Mouse (Mus musculus): ENCODE data around the gene P4hb. TPM values are rescaled to one million over a fixed set of nuclear protein-coding genes. Genes with fewer than 3 reads are reported as not detected.
"Not testable (repeated sequence)": the region's sequence is repeated elsewhere in the genome, so short reads cannot be mapped to it uniquely, and the experiment has no call there.

The P4hb gene
- polyA plus RNA-seq, 1 experiment from 2014 or later, result 635 TPM

- no peaks in the 10 kb centered on the region for H3K27me3 ChIP-seq (ENCODE audit: insufficient read depth, low read length)
- no peak overlapping the region for H3K27ac ChIP-seq
- no peak overlapping the region for H3K4me3 ChIP-seq (replicated peaks; ENCODE audit: low read depth, low read length)
- peak; percentile 98 for TF ChIP-seq CTCF (IDR thresholded peaks at IDR 0.05; ENCODE audit: low read depth)
- H3K4me2 ChIP-seq (ENCODE audit: low read length), result no peak overlapping the region
- ATAC-seq (replicated peaks; ENCODE audit: low FRiP score, low read depth), result peak; percentile 82
- no peaks in the 10 kb centered on the region for H3K36me3 ChIP-seq (ENCODE audit: insufficient read depth, low read length)
- 16% methylated on average over 17 of the region's 17 CpGs for WGBS
- H3K9ac ChIP-seq (ENCODE audit: low read depth, low read length), result no peak overlapping the region
- DNase-seq (ENCODE audit: low spot score), result peak; percentile 92
- no peaks in the 10 kb centered on the region for H3K9me3 ChIP-seq (replicated peaks; ENCODE audit: low read length)
- peaks cover 10% of the 10 kb centered on the region; the same call in 1 of the 2 replicates for H3K4me1 ChIP-seq (replicated peaks; ENCODE audit: insufficient read depth, low read length)
Observed at GRCm38 (mm10) chr11:120515611-120516010, 57.4 kb downstream of the P4hb start.

- not testable (repeated sequence) for DNase-seq (ENCODE audit: low spot score); ATAC-seq (replicated peaks; ENCODE audit: low FRiP score, low read depth); H3K9ac ChIP-seq (ENCODE audit: low read depth, low read length); H3K27ac ChIP-seq; H3K4me2 ChIP-seq (ENCODE audit: low read length); H3K4me1 ChIP-seq (replicated peaks; ENCODE audit: insufficient read depth, low read length); H3K4me3 ChIP-seq (replicated peaks; ENCODE audit: low read depth, low read length); H3K9me3 ChIP-seq (replicated peaks; ENCODE audit: low read length); H3K27me3 ChIP-seq (ENCODE audit: insufficient read depth, low read length); H3K36me3 ChIP-seq (ENCODE audit: insufficient read depth, low read length)
- 90% methylated on average over 2 of the region's 2 CpGs for WGBS
Observed at GRCm38 (mm10) chr11:120514262-120514661, 58.8 kb downstream of the P4hb start.

DNA sequence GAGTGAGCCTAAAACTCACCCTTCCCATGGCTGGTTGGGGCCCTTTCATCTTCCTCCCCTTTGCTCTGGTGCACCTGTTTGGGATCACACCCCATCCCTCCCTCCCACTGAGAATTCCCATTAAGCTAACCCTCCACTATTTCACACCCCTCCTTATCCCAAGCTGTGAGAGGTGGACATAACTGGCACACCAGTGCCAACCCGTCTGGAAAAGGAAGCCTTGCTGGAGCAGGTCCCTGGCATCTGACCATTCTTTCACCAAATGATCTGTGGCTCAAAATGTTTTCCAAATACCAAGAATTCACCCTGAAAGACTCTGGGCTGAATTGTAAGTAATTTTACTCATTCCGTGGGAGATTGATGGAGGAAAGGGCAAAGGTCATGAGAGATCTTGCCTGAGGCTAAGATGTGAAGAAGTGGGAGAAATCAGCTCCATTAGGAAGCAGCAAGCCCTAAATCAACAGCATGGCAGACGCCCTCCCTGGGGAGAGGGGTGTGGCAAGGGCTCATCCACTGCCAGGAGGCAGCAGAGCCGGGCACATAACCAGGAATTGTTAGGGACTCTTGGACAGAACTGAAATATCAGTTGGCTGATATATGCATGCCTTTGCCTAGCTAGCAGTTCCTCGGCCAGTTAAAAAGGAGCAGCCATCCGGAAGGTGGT lies 60.1 kb downstream of the P4hb start:
- Histone ChIP-seq H3K4me3 (replicated peaks; ENCODE audit: low read depth, low read length) (no peak overlapping the region), H3K36me3 (ENCODE audit: insufficient read depth, low read length) (no peaks in the 10 kb centered on the region), H3K9me3 (replicated peaks; ENCODE audit: low read length) (no peaks in the 10 kb centered on the region), H3K27me3 (ENCODE audit: insufficient read depth, low read length) (no peaks in the 10 kb centered on the region), H3K4me1 (replicated peaks; ENCODE audit: insufficient read depth, low read length) (no peaks in the 10 kb centered on the region; the same call in 1 of the 2 replicates), H3K9ac (ENCODE audit: low read depth, low read length) (no peak overlapping the region), H3K4me2 (ENCODE audit: low read length) (no peak overlapping the region), H3K27ac (no peak overlapping the region)
- DNase-seq (ENCODE audit: low spot score), result no peak
- no peak for TF ChIP-seq CTCF (IDR thresholded peaks at IDR 0.05; ENCODE audit: low read depth)
- no peak for ATAC-seq (replicated peaks; ENCODE audit: low FRiP score, low read depth)
- WGBS, result 15% methylated on average over 6 of the region's 6 CpGs

DNA sequence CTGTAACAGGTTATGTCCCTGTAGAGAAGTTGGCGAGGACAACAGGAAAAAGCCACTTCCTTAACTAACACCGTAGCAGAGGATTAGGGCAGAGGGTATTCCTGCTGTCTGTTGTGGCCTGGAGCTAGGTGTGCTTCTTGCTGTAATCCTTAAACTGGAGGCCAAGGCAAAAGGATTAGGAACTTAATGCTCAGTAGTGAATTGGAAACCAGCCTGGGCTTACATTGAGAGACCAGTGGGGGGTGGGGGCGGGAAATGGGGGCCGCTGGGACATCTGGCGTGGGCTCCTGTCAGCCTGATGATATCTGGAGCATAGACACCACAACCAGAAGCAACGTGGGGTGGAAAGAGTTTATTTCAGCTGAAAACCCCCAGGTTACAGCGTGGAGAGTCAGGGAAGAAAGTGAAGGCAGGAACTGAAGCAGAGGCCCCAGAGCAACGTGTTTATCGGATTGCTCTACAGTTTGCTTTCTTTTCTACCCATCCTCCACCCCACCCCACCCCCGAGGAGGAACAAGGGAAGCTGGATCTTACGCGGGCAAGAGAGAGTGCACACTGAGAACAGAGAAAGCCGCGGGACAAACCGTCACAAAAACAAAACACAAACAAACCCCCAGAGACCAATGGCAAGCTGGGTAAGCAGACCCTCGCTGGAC lies 62.5 kb downstream of the P4hb start:
- Histone ChIP-seq H3K4me3 (replicated peaks; ENCODE audit: low read depth, low read length) (peak overlapping the region; percentile 17; the same call in 1 of the 2 replicates), H3K4me2 (ENCODE audit: low read length) (peak overlapping the region; percentile 53), H3K27me3 (ENCODE audit: insufficient read depth, low read length) (no peaks in the 10 kb centered on the region), H3K4me1 (replicated peaks; ENCODE audit: insufficient read depth, low read length) (no peaks in the 10 kb centered on the region; the same call in 1 of the 2 replicates), H3K9ac (ENCODE audit: low read depth, low read length) (peak overlapping the region; percentile 56; the same call in 1 of the 2 replicates), H3K9me3 (replicated peaks; ENCODE audit: low read length) (no peaks in the 10 kb centered on the region), H3K27ac (peak overlapping the region; percentile 37), H3K36me3 (ENCODE audit: insufficient read depth, low read length) (no peaks in the 10 kb centered on the region)
- TF ChIP-seq CTCF (IDR thresholded peaks at IDR 0.05; ENCODE audit: low read depth), result no peak
- WGBS, result 8% methylated on average over 16 of the region's 16 CpGs
- no peak for ATAC-seq (replicated peaks; ENCODE audit: low FRiP score, low read depth)
- DNase-seq (ENCODE audit: low spot score), result peak; percentile 68

Other genes starting within 250 kb of the P4hb start
- 2,251 and 2,404 TPM in 2 replicates for gene Actg1, start 224.7 kb downstream of the P4hb start, polyA plus RNA-seq (2015; fragmentation: Nextera tagmentation; extraction: Ambion mirVana)
- 1.3 and 1.5 TPM in 2 replicates for gene Fscn2, start 211.7 kb downstream of the P4hb start, polyA plus RNA-seq (2015; fragmentation: Nextera tagmentation; extraction: Ambion mirVana)
- 21.9 and 26.6 TPM in 2 replicates for gene Faap100, start 194.5 kb downstream of the P4hb start, polyA plus RNA-seq (2015; fragmentation: Nextera tagmentation; extraction: Ambion mirVana)
- gene Nploc4, start 135.5 kb downstream of the P4hb start, polyA plus RNA-seq (2015; fragmentation: Nextera tagmentation; extraction: Ambion mirVana), result 21.0 and 23.3 TPM in 2 replicates
- gene Tspan10, start 130.6 kb downstream of the P4hb start, polyA plus RNA-seq (2015; fragmentation: Nextera tagmentation; extraction: Ambion mirVana), result not detected in 2 replicates
- 0.17 and 0.36 TPM in 2 replicates for gene Pde6g, start 119.8 kb downstream of the P4hb start, polyA plus RNA-seq (2015; fragmentation: Nextera tagmentation; extraction: Ambion mirVana)
- 24.3 and 30.3 TPM in 2 replicates for gene Oxld1, start 115.2 kb downstream of the P4hb start, polyA plus RNA-seq (2015; fragmentation: Nextera tagmentation; extraction: Ambion mirVana)
- gene Ccdc137, start 115.1 kb downstream of the P4hb start, polyA plus RNA-seq (2015; fragmentation: Nextera tagmentation; extraction: Ambion mirVana), result 26.3 and 29.5 TPM in 2 replicates
- 32.7 and 35.1 TPM in 2 replicates for gene Arl16, start 105.6 kb downstream of the P4hb start, polyA plus RNA-seq (2015; fragmentation: Nextera tagmentation; extraction: Ambion mirVana)
- 218 and 224 TPM in 2 replicates for gene Mrpl12, start 88.6 kb downstream of the P4hb start, polyA plus RNA-seq (2015; fragmentation: Nextera tagmentation; extraction: Ambion mirVana)
- 121 and 132 TPM in 2 replicates for gene Slc25a10, start 81.4 kb downstream of the P4hb start, polyA plus RNA-seq (2015; fragmentation: Nextera tagmentation; extraction: Ambion mirVana)
- 6.6 and 7.0 TPM in 2 replicates for gene Gcgr, start 42.6 kb downstream of the P4hb start, polyA plus RNA-seq (2015; fragmentation: Nextera tagmentation; extraction: Ambion mirVana)
- 218 and 227 TPM in 2 replicates for gene Mcrip1, start 23.5 kb downstream of the P4hb start, polyA plus RNA-seq (2015; fragmentation: Nextera tagmentation; extraction: Ambion mirVana)
- 0.30 TPM in 1 of 2 replicates, not detected in the other for gene Ppp1r27, start 22.1 kb downstream of the P4hb start, polyA plus RNA-seq (2015; fragmentation: Nextera tagmentation; extraction: Ambion mirVana)
- gene Arhgdia, start 8.4 kb upstream of the P4hb start, polyA plus RNA-seq (2015; fragmentation: Nextera tagmentation; extraction: Ambion mirVana), result 444 and 506 TPM in 2 replicates
- gene Alyref, start 25.1 kb upstream of the P4hb start, polyA plus RNA-seq (2015; fragmentation: Nextera tagmentation; extraction: Ambion mirVana), result 341 and 361 TPM in 2 replicates
- gene Anapc11, start 25.2 kb upstream of the P4hb start, polyA plus RNA-seq (2015; fragmentation: Nextera tagmentation; extraction: Ambion mirVana), result 159 and 168 TPM in 2 replicates
- gene Npb, start 35.2 kb upstream of the P4hb start, polyA plus RNA-seq (2015; fragmentation: Nextera tagmentation; extraction: Ambion mirVana), result 48.0 and 51.4 TPM in 2 replicates
- 116 and 118 TPM in 2 replicates for gene Pcyt2, start 44.7 kb upstream of the P4hb start, polyA plus RNA-seq (2015; fragmentation: Nextera tagmentation; extraction: Ambion mirVana)
- gene Sirt7, start 52.0 kb upstream of the P4hb start, polyA plus RNA-seq (2015; fragmentation: Nextera tagmentation; extraction: Ambion mirVana), result 38.8 and 41.6 TPM in 2 replicates
- gene Mafg, start 60.3 kb upstream of the P4hb start, polyA plus RNA-seq (2015; fragmentation: Nextera tagmentation; extraction: Ambion mirVana), result 26.5 and 27.4 TPM in 2 replicates
- 12.2 and 13.9 TPM in 2 replicates for gene Pycr1, start 70.5 kb upstream of the P4hb start, polyA plus RNA-seq (2015; fragmentation: Nextera tagmentation; extraction: Ambion mirVana)
- gene Myadml2, start 74.9 kb upstream of the P4hb start, polyA plus RNA-seq (2015; fragmentation: Nextera tagmentation; extraction: Ambion mirVana), result 0.24 and 0.28 TPM in 2 replicates
- 5.3 and 7.4 TPM in 2 replicates for gene Notum, start 87.9 kb upstream of the P4hb start, polyA plus RNA-seq (2015; fragmentation: Nextera tagmentation; extraction: Ambion mirVana)
- gene Aspscr1, start 99.7 kb upstream of the P4hb start, polyA plus RNA-seq (2015; fragmentation: Nextera tagmentation; extraction: Ambion mirVana), result 122 TPM in 2 replicates
- 160 and 174 TPM in 2 replicates for gene Cenpx, start 140.5 kb upstream of the P4hb start, polyA plus RNA-seq (2015; fragmentation: Nextera tagmentation; extraction: Ambion mirVana)
- gene Lrrc45, start 140.7 kb upstream of the P4hb start, polyA plus RNA-seq (2015; fragmentation: Nextera tagmentation; extraction: Ambion mirVana), result 31.3 and 33.5 TPM in 2 replicates
- 23.4 and 23.7 TPM in 2 replicates for gene Rac3, start 148.2 kb upstream of the P4hb start, polyA plus RNA-seq (2015; fragmentation: Nextera tagmentation; extraction: Ambion mirVana)
- 112 and 123 TPM in 2 replicates for gene Dcxr, start 154.0 kb upstream of the P4hb start, polyA plus RNA-seq (2015; fragmentation: Nextera tagmentation; extraction: Ambion mirVana)
- gene Cbr2, start 158.9 kb upstream of the P4hb start, polyA plus RNA-seq (2015; fragmentation: Nextera tagmentation; extraction: Ambion mirVana), result 1.8 and 3.6 TPM in 2 replicates
- 2.6 and 4.5 TPM in 2 replicates for gene Hmga1b, start 189.5 kb upstream of the P4hb start, polyA plus RNA-seq (2015; fragmentation: Nextera tagmentation; extraction: Ambion mirVana)
- 32.4 and 32.6 TPM in 2 replicates for gene Rfng, start 211.0 kb upstream of the P4hb start, polyA plus RNA-seq (2015; fragmentation: Nextera tagmentation; extraction: Ambion mirVana)
- gene Gps1, start 211.0 kb upstream of the P4hb start, polyA plus RNA-seq (2015; fragmentation: Nextera tagmentation; extraction: Ambion mirVana), result 158 and 170 TPM in 2 replicates
- 66.0 and 73.0 TPM in 2 replicates for gene Dus1l, start 223.2 kb upstream of the P4hb start, polyA plus RNA-seq (2015; fragmentation: Nextera tagmentation; extraction: Ambion mirVana)